Mouse (Mus musculus) MEL (cell line): ENCODE measurements at regions not wholly inside any gene's neighbourhood (a gene's known extent, or its start where the extent isn't known, plus 50 kb on each side); places are given as distances from the start of the nearest gene placed in this dataset.

Source experiments
- CTCF ChIP-seq, 3 experiments: IDR thresholded peaks in 2 of 3; conservative IDR thresholded peaks in 1 of 3; 2 replicates each; pipeline ENCODE4 v1.5.1; 2011 to 2012; ENCODE audit warnings: low read length in 3 of 3, low read depth in 2 of 3, mild to moderate bottlenecking in 2 of 3, improper control_type of control experiment in 1 of 3, inconsistent platforms in 1 of 3, mixed read lengths in 1 of 3, moderate library complexity in 1 of 3; ENCODE audit not compliant: control insufficient read depth in 1 of 3, insufficient read depth in 1 of 3, poor library complexity in 1 of 3, severe bottlenecking in 1 of 3
- POLR2AphosphoS5 ChIP-seq: IDR thresholded peaks from 2 replicates; pipeline ENCODE4 v1.6.1; 2012; ENCODE audit warnings: low read depth, borderline replicate concordance, mild to moderate bottlenecking, inconsistent platforms, low read length, moderate library complexity, mixed read lengths

- TF ChIP-seq POLR2AphosphoS5 (no peak), CTCF (IDR thresholded peaks at IDR 0.05 in 2 of 3, conservative IDR thresholded peaks at IDR 0.05 in 1 of 3; ENCODE audit: control insufficient read depth in 1 of 3, insufficient read depth in 1 of 3, low read depth in 2 of 3, low read length in 3 of 3, poor library complexity in 1 of 3, severe bottlenecking in 1 of 3) (no peak)
Observed at GRCm38 (mm10) chr1:75833071-75833830, 287.2 kb downstream of the Slc4a3 start.
